Mouse (Mus musculus) MEL (cell line): ENCODE results near the gene Sucnr1. TPM values are rescaled to one million over a fixed set of nuclear protein-coding genes. Genes with fewer than 3 reads are reported as not detected.
A peak's percentile ranks its signal among the peaks of the same experiment; 100 is the strongest.

Source experiments
- DNase-seq: peaks from one replicate; pipeline ENCODE4 v3.0.0; 2011; ENCODE audit warnings: low read depth, low spot score
- H3K27ac ChIP-seq: 2 replicates; pipeline ENCODE4 v1.5.1; 2012; ENCODE audit warnings: low read depth, mild to moderate bottlenecking, control low read depth, low read length, moderate library complexity; ENCODE audit not compliant: control insufficient read depth
- H3K27me3 ChIP-seq, 2 experiments: fragments of 150-350 bp in 1 of 2; sonication (generic) in 1 of 2; 2 replicates each; pipeline ENCODE4 v1.6.1; 2012; ENCODE audit warnings: low read length in 2 of 2, mild to moderate bottlenecking in 2 of 2, improper control_type of control experiment in 1 of 2, moderate library complexity in 1 of 2; ENCODE audit not compliant: insufficient read depth in 2 of 2, control insufficient read depth in 1 of 2
- H3K36me3 ChIP-seq, 2 experiments: 2 replicates each; pipeline ENCODE4 v1.6.1; 2012 to 2014; ENCODE audit warnings: low read length in 2 of 2, improper control_type of control experiment in 1 of 2, inconsistent platforms in 1 of 2, mild to moderate bottlenecking in 1 of 2; ENCODE audit not compliant: insufficient read depth in 2 of 2, control insufficient read depth in 1 of 2
- H3K4me1 ChIP-seq, 2 experiments: fragments of 150-350 bp in 1 of 2; sonication (generic) in 1 of 2; 2 replicates each; pipeline ENCODE4 v1.6.1; 2012; ENCODE audit warnings: low read length in 2 of 2, improper control_type of control experiment in 1 of 2, mild to moderate bottlenecking in 1 of 2; ENCODE audit not compliant: insufficient read depth in 2 of 2, control insufficient read depth in 1 of 2
- H3K4me3 ChIP-seq, 2 experiments: fragments of 150-350 bp in 1 of 2; sonication (generic) in 1 of 2; 2 replicates each; pipeline ENCODE4 v1.5.1; 2012; ENCODE audit warnings: low read depth in 2 of 2, low read length in 2 of 2, mild to moderate bottlenecking in 2 of 2, moderate library complexity in 2 of 2, control low read depth in 1 of 2, improper control_type of control experiment in 1 of 2; ENCODE audit not compliant: control insufficient read depth in 1 of 2, insufficient read depth in 1 of 2
- H3K79me2 ChIP-seq: 2 replicates; pipeline ENCODE4 v1.6.1; 2012; ENCODE audit warnings: mild to moderate bottlenecking, low read length, moderate library complexity; ENCODE audit not compliant: control insufficient read depth, poor library complexity, insufficient read depth
- H3K9ac ChIP-seq: 2 replicates; pipeline ENCODE4 v1.6.1; 2012; ENCODE audit warnings: low read depth, mild to moderate bottlenecking, control low read depth, low read length, moderate library complexity; ENCODE audit not compliant: control insufficient read depth, poor library complexity, severe bottlenecking
- H3K9me3 ChIP-seq: fragments of 150-350 bp; sonication (generic); replicated peaks from 2 replicates; pipeline ENCODE4 v1.6.1; 2012; ENCODE audit warnings: mild to moderate bottlenecking, low read length, improper control_type of control experiment, moderate library complexity; ENCODE audit not compliant: insufficient read depth
- BHLHE40 ChIP-seq: IDR thresholded peaks from 2 replicates; pipeline ENCODE4 v1.6.1; 2012; ENCODE audit warnings: low read depth, mild to moderate bottlenecking, inconsistent platforms, low read length, improper control_type of control experiment, borderline replicate concordance
- E2F4 ChIP-seq: IDR thresholded peaks from 2 replicates; pipeline ENCODE4 v1.6.1; 2011; ENCODE audit warnings: low read depth, low read length, improper control_type of control experiment, borderline replicate concordance
- EP300 ChIP-seq, 2 experiments: IDR thresholded peaks; 2 replicates each; pipeline ENCODE4 v1.6.1; 2011; ENCODE audit warnings: improper control_type of control experiment in 2 of 2, low read length in 2 of 2, low read depth in 1 of 2, mild to moderate bottlenecking in 1 of 2
- ETS1 ChIP-seq: IDR thresholded peaks from 2 replicates; pipeline ENCODE4 v1.6.1; 2012; ENCODE audit warnings: low read depth, mild to moderate bottlenecking, inconsistent platforms, low read length, improper control_type of control experiment, moderate library complexity
- GABPA ChIP-seq: IDR thresholded peaks from 2 replicates; pipeline ENCODE4 v1.6.1; 2012; ENCODE audit warnings: low read depth, mild to moderate bottlenecking, inconsistent platforms, low read length, improper control_type of control experiment, moderate library complexity
- GATA1 ChIP-seq: IDR thresholded peaks from 2 replicates; pipeline ENCODE4 v1.6.1; 2011; ENCODE audit warnings: low read depth, low read length, improper control_type of control experiment
- HCFC1 ChIP-seq: IDR thresholded peaks from 2 replicates; pipeline ENCODE4 v1.6.1; 2012; ENCODE audit warnings: low read depth, mild to moderate bottlenecking, inconsistent platforms, low read length, improper control_type of control experiment, moderate library complexity
- KAT2A ChIP-seq: conservative IDR thresholded peaks from 2 replicates; pipeline ENCODE4 v1.6.1; 2012; ENCODE audit warnings: low read depth, low read length, improper control_type of control experiment, inconsistent platforms
- MAX ChIP-seq: IDR thresholded peaks from 2 replicates; pipeline ENCODE4 v1.6.1; 2011; ENCODE audit warnings: low read length, improper control_type of control experiment
- MAZ ChIP-seq: IDR thresholded peaks from 2 replicates; pipeline ENCODE4 v1.6.1; 2012; ENCODE audit warnings: low read depth, mild to moderate bottlenecking, inconsistent platforms, low read length, improper control_type of control experiment
- MYB ChIP-seq: IDR thresholded peaks from 2 replicates; pipeline ENCODE4 v1.6.1; 2011; ENCODE audit warnings: mild to moderate bottlenecking, low read depth, low read length, improper control_type of control experiment
- POLR2AphosphoS5 ChIP-seq: IDR thresholded peaks from 2 replicates; pipeline ENCODE4 v1.6.1; 2012; ENCODE audit warnings: low read depth, borderline replicate concordance, mild to moderate bottlenecking, inconsistent platforms, low read length, moderate library complexity, mixed read lengths
- SIN3A ChIP-seq: IDR thresholded peaks from 2 replicates; pipeline ENCODE4 v1.6.1; 2012; ENCODE audit warnings: low read length, improper control_type of control experiment, inconsistent platforms
- SMC3 ChIP-seq: IDR thresholded peaks from 2 replicates; pipeline ENCODE4 v1.6.1; 2011; ENCODE audit warnings: low read depth, low read length, improper control_type of control experiment
- TBP ChIP-seq: IDR thresholded peaks from 2 replicates; pipeline ENCODE4 v1.8.0; 2011; ENCODE audit warnings: low read depth, low read length, improper control_type of control experiment
- TCF12 ChIP-seq: IDR thresholded peaks from 2 replicates; pipeline ENCODE4 v1.6.1; 2014; ENCODE audit warnings: low read depth, mild to moderate bottlenecking, inconsistent platforms, low read length, improper control_type of control experiment, moderate library complexity
- USF1 ChIP-seq: IDR thresholded peaks from 2 replicates; pipeline ENCODE4 v1.6.1; 2014; ENCODE audit warnings: low read depth, mild to moderate bottlenecking, inconsistent platforms, low read length, improper control_type of control experiment, moderate library complexity
- ZMIZ1 ChIP-seq: IDR thresholded peaks from 2 replicates; pipeline ENCODE4 v1.6.1; 2012; ENCODE audit warnings: low read depth, mild to moderate bottlenecking, inconsistent platforms, low read length, improper control_type of control experiment, moderate library complexity
- polyA plus RNA-seq, 2 experiments: library from polyadenylated mRNA; stranded (reverse) in 1 of 2; unstranded in 1 of 2; fragments of >175 nt in 1 of 2; fragments of >200 nt in 1 of 2; gene quantifications; 2 replicates each; pipeline versions ENCODE4 v1.2.1 to v1.2.4; 2012; ENCODE audit warnings: low replicate concordance in 2 of 2, low read depth in 1 of 2; ENCODE audit not compliant: insufficient read length in 2 of 2, insufficient read depth in 1 of 2, missing spikeins in 1 of 2
- total RNA-seq: library from RNA; depleted of rRNA; stranded (reverse); fragments of 300-350 nt; gene quantifications from 2 replicates; pipeline ENCODE4 v1.2.3, GENCODE M21; 2012

Sucnr1 gene
- total and polyA plus RNA-seq, 3 experiments, result not detected

DNA sequence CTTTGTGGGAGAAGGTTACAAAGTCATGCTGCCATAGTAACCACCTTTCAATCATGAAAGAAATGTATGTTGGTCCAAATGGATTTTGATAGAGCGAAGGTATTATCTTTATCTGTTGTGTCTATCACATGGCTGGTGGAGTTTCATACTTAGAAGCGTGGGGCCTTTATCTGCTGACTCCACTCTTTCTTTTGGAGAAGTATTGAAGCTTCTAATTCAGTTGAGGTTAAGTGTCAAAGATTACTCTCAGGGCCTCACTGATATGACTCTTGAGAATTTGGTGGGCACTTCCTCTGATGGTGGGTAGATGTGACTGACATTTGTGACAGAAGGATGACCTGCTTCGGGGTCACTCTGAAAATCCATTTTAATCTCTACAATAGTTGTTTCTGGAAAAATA is 26.1 kb downstream of the Sucnr1 start:
- Histone ChIP-seq H3K9me3 (no peaks in the 10 kb centered on the region), H3K27ac (no peak overlapping the region), H3K9ac (no peak overlapping the region), H3K36me3 (peaks cover 0 to 9% of the 10 kb centered on the region in 2 experiments; a peak in 2 of 4 replicates), H3K79me2 (no peaks in the 10 kb centered on the region), H3K4me3 (no peak overlapping the region), H3K27me3 (no peaks in the 10 kb centered on the region), H3K4me1 (peaks cover 2 to 8% of the 10 kb centered on the region in 2 experiments; a peak in 2 of 4 replicates)
- DNase-seq, result peak; percentile 36
- TF ChIP-seq SIN3A (no peak), POLR2AphosphoS5 (no peak), BHLHE40 (no peak), GABPA (no peak), ETS1 (0 out of 2 replicates have a peak, but pooled peaks have one; percentile 9), SMC3 (no peak), TCF12 (peak; percentile 44), USF1 (peak; percentile 6; the same call in 1 of the 2 replicates), MYB (no peak), EP300 (IDR thresholded peaks at IDR 0.05; ENCODE audit: low read depth in 1 of 2, low read length in 2 of 2) (peak; percentile 59 to 71; a peak in 3 of 4 replicates), TBP (no peak), GATA1 (peak; percentile 65), MAZ (no peak)

DNA sequence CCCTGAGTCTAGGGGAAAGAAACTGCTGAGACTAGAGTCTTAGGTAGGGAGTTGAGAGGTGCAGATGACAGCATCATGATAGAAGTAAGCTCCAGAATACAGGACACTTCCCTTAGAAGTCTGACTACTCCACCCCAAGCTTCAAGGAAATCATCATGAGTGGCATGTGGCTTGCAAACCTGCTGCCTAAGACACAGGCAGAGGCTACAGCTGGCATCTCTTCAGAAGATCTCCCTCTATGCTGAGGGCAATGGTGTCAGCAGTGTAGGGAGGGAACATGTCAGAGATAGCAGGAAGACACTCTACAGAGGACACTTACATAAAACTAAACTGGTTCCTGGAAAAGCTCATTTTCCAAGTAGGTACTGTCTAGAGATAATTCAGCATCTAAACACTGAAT is 27.1 kb downstream of the Sucnr1 start:
- H3K79me2 ChIP-seq, result no peaks in the 10 kb centered on the region
- no peak overlapping the region for H3K27ac ChIP-seq
- TF ChIP-seq MYB (no peak), TBP (no peak), ZMIZ1 (no peak), MAX (no peak), BHLHE40 (no peak), E2F4 (no peak), KAT2A (no peak), HCFC1 (no peak), SMC3 (no peak)
- H3K4me3 ChIP-seq, result no peak overlapping the region
- peaks cover 0 to 9% of the 10 kb centered on the region in 2 experiments; a peak in 2 of 4 replicates for H3K36me3 ChIP-seq
- no peak for DNase-seq
- H3K9me3 ChIP-seq, result no peaks in the 10 kb centered on the region
- H3K4me1 ChIP-seq, result peaks cover 2 to 8% of the 10 kb centered on the region in 2 experiments; a peak in 2 of 4 replicates
- H3K9ac ChIP-seq, result no peak overlapping the region
- H3K27me3 ChIP-seq, result no peaks in the 10 kb centered on the region
